Mouse (Mus musculus) natural killer cell, adult 2 months (primary cell): ENCODE data around the gene Itgal.
"Not testable (repeated sequence)": the region's sequence is repeated elsewhere in the genome, so short reads cannot be mapped to it uniquely, and the experiment has no call there.

Experiments
- DNase-seq, 2 experiments: peaks; one replicate each; pipeline ENCODE4 v3.0.0; 2022; ENCODE audit warnings: low spot score in 2 of 2

The Itgal gene

DNA sequence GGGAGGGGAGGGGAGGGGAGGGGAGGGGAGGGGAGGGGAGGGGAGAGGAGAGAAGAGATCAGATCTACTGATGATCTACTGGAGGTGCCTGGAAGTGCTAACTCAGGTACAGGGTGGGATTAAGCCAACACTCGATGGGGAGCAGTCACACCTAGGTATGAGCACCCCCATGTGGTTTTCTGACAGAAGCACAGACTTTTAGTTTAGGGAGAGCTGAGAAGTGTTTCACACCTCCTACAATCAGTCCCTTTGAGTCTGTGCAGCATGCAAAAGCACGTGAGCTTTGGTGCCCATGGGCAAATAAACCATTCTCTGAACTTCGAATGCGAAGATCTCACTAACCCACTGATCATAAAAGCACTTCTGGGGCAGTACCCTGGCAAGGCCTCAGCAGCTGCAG, 46.3 kb downstream of the Itgal start:
- DNase-seq = peak in 1 of 2 experiments; percentile 21

DNA sequence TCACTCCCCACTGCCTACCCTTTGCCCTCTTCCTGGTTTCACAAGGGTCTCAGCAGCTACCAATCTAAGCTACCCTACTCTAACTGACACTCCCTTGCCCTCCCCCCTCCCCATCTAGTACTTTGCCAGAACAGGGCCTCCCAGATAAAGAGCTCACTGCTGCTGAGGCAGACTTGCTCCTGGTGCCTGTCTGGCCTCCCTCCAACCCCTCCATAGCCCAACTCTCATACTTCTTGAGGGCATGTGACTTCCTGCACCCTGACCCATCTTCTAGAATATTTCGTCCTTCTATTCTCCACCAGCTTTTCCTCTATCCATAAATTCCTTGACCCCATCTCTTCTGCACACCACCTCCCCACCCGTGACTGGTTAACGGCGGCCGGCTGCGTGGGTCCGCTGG, 46.8 kb downstream of the Itgal start:
- DNase-seq = no peak

DNA sequence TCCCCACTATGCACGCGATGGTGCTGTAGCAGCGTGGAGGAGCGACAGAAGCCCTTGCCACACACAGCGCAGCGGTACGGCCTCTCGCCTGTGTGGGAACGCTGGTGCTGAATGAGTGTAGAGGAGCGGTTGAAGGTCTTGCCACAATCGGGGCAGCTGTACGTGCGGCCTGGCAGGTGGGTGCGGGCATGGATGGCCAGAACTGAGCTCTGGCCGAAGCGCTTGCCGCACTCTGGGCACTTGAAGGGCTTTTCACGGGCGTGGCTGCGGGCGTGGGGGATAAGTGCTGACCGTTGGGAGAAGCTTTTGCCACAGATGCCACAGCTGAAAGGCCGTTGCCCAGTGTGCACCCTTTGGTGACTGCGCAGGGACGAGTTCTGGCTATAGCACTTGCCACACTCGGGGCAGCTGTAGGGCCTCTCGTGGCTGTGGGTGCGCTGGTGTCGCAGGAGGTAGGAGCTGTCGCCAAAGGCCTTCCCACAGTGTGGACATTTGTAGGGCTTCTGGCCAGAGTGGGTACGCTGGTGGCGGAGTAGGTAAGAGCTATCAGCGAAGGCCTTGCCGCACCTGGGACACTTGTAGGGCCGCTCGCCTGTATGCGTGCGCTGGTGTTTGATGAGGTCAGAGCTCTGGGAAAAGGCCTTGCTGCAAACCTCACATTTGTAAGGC, 47.4 kb downstream of the Itgal start:
- no peak for DNase-seq

DNA sequence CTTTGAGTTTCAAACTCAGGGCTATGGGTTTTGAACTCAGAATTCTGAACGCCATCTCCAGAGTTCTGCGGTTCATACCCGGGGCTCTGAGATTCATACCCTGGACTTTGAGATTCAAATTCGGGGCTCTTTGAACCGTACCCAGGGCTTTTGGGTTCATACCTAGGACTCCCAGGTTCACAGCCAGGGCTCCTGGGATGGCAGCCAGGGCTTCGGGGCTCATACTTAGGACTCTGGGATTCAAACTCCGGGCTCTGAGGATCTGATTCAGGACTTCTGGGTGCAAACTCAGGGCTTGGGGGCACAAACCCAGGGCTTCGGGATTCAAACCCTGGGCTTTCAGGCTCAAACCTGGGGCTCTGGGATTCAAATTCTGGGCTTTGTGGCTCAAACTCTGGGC, 48.3 kb downstream of the Itgal start:
- no peak for DNase-seq

DNA sequence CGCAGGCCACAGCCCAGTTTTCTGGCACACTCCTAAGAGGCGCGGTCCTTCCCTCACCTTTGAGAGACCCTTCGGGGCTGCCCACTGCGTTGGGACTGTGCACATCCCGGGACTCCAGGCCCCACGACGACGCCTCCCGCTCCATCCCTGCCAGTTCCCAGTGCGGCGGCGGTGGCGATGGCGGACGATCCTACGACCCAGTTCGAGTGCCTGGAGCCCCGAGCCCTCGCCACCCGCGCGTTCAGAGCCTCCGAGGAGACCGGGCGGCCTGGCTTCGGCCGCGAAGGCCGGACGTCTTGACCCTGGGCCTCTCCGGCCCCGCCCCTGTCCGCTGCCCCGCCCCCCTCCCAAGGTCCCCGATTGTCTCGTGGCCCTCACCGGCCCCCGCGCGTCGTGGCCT, 49.0 kb downstream of the Itgal start:
- DNase-seq = no peak

DNA sequence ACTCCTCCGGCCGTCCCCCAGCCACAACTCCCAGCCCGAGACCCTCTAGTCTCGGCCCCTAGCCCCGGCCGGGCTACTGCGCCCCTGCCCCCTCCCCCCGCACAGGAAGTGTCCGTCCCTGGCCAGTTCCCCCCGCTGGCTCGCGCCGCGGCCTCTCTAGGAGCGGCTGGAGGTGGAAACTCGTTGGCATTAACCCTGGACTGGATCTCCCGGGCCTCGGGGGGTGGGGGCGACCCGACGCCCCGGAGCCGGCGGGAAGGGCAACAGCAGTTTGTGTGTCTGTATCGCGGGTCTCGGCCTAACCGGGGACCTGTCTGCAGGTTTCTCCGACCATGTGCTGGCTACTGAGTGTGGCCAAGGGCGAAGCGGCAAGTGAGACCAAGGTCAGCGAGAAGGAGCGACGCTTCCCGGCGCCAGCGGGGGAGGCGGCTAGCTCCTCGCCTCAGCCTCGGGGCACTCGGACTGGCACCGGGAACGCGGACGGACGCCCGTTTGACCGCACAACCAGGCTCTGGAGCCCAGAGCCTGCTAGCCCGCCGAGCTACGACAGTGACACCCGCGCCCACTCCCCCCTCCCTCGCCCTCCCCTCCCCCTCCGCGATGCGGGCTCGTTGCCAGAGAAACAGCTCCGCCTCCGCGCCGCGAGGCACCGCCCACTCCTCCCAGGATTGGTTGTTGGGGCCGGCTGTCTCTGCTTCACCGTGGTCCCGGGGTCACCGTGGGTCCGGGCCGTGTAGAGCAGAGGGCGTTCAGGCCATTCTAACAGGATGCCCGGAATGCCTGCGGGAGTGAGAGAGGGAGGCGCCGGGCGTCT, 49.7 kb downstream of the Itgal start, which contains the start of gene Zfp768:
Gene Zfp768 (minus strand): TSS at position 78 of the 814 bp plus-strand sequence.
- peak; percentile 88 to 92 for DNase-seq

DNA sequence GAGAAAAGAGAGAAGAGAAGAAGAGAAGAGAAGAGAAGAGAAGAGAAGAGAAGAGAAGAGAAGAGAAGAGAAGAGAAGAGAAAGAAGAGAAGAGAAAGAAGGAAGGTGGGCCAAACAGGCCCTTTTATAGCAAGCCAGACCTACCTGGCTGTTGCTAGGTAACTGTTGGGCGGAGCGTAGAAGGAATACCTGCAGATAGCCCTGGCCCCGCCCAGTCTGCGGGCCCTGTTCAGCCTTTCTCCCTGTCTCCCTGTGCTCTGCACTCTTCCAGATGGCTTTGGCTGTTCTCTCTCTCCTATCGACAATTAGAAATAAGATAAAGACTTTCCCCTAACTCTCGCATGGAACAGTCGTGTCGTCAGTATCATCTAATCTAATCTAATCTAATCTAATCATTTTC, 50.6 kb downstream of the Itgal start:
- no peak for DNase-seq

DNA sequence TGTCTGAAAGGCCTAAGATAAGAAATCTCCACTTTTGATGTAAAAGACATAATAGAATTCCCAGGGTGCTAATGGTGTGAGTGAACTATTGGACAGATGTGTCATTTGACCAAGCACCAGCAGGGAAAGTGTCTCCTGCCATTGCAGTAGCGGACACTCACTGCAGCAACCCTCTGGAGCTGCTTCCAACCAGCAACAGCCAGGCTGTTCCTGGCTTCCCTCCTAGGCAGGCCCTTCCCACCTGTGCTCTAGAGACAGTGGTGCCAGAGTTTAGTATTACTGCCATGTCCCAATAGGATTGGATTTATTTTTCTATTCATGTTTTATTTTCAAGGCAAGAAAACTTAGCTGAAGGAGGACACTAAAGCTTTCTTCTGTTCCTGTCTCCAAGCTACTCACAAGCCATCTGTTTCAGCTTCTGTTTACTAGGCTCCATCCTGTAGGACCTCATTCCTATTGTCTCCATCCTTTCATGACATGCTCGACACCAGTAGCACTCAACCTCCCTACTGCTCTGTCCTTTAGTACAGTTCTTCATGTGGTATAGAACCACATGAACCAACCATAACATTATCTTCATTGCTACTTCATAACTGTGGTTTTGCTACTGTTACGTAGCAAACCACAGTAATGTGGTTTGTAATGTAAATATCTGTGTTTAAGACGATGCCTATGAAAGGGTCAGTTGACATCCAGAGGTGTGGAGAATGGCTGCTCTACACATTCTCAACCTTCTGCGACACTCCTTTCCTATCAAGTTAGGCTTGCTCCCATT, 55.4 kb downstream of the Itgal start:
- DNase-seq = no peak

DNA sequence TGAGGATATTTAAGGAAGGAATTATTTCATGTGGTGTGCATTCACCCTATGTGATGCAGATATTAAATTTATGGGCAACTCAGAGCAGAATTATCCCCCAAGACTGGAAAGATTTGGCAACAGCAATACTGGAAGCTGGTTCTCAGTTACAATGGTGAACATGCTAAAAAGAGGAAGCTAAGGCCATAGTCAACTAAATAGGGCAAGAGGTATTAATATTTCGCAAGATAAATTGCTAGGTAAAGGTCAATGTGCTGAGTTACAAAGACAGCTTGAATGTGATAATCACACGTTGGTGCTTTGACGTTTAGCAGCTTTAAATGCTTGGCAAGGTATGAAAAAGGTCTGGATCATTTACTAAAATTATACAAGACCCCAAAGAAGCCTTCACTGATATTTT, 59.7 kb downstream of the Itgal start:
- no peak for DNase-seq

DNA sequence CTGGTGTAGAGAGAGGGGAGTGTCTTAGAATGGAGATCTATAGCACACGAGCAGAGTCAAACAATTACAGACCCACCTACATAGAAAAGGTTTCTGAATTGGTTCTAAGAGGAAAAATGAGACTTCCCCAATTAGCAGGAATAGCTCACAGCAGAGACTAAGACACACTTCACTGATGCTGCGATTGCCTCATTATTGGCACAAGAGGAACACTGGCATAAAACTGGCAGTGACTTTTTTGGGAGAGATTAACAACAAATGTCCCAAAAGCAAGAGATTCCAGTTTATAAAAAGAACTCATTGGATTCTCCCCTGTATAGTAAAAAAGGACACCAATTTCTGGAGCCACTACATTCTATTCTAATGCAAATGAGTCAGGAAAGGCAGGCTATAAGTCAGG, 61.8 kb downstream of the Itgal start:
- no peak for DNase-seq

DNA sequence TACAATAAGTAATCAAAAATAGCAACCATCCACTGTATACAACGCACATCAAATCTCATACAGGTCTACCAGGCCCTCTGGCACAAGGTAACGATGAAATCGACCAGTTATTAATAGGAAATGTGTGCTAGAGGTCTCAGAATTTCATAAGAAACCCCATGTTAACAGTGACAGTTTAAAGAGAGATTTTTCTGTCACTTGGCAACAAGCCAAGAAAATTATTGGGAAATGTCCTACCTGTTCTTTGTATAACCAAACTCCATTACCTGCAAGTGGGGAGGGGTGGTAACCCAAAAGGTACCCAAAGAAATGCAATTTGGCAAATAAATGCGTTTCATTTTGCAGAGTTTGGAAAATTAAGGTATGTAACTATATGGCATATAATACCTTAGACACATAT, 62.4 kb downstream of the Itgal start:
- no peak for DNase-seq

DNA sequence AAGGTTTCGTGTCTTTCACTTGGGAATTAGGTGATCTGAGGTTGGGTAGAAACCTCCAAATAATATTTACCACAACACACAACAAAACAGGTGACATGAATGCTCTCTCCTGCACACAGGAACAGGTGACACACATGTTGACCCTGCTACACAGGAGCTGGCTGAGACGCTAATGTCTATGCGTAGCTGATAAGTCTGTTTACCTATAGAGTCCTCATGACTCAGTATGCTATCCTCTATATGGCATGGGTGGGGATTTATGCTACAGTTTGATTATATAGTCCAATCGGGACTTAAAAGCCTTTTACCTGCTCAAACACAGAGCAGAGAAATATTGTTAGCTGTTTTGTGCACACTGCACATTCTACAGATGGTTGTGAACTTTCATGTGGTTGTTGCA, 64.2 kb downstream of the Itgal start:
- DNase-seq = no peak

DNA sequence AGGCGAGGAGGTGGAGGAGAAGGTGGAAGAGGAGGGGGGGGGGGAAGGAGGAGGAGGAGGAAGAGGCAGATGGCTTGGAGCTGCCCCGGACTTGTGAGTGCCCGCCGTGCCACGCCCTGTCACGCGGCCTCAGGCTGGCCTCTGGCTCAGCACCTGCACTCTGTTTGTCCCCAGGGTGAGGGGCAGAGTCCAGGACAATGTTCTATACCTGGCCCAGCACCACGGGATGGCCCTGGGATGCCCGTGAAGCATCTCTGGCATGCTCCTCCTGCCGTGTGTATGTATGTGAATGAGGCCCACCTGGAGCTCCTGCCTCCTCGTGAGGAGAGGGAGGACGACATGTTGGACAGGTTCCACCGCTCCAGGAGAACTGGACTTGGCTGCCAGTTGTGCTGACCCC, 65.4 kb downstream of the Itgal start:
- DNase-seq = no peak

DNA sequence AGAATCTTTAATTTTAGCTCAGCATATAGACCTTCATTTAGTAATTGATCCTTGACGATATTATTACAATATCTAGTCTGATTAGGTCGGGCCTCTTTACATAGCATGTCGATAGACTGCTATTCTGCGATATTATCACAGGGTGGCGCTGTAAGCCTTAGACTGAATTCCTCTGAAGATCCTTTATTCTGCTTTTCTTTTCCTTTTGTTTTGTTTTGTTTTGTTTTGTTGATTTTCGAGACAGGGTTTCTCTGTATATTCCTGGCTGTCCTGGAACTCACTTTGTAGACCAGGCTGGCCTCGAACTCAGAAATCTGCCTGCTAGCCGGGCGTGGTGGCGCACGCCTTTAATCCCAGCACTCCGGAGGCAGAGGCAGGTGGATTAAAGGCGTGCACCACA, 66.4 kb downstream of the Itgal start:
- peak in 1 of 2 experiments; percentile 34 for DNase-seq

DNA sequence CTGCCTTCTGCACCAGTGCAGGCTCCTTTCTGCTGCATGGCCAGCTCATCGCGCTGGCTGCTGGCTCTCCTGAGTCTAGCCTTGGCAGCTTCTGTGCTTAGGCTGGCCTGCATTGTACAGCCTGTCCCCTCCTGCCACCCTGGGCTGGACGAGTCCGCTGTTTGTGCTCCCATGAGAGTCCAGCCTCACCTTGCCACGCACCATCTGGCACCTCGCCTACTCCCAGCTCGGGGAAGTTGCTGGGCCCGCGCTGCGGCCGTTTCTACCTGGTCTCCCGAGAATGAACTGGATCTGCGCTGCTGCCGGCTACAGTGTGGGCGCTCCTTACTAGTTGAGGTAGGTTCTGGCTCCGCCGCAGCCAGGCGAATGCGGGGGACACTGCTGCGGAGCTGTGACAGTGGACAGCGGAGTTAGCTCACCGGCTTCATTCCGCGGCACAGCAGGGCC, 67.4 kb downstream of the Itgal start:
- DNase-seq = no peak

DNA sequence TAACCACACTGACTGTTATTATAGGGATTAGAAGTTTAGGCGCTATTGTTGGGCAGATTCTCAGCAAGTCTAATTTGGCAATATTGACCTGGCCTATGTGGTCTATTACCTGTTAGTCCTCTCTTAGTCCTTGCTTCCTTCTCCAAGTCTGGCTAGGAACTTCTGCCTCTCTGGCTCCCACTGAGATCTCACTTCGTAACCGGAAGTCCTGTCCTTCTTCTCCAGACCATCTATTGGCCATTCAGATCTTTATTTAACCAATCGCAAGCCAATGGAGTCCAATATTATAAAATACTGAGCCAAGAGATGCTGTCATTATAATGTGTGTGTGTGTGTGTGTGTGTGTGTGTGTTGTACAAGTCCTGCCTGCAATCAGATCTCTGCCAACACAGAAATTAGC, 68.1 kb downstream of the Itgal start:
- no peak for DNase-seq

DNA sequence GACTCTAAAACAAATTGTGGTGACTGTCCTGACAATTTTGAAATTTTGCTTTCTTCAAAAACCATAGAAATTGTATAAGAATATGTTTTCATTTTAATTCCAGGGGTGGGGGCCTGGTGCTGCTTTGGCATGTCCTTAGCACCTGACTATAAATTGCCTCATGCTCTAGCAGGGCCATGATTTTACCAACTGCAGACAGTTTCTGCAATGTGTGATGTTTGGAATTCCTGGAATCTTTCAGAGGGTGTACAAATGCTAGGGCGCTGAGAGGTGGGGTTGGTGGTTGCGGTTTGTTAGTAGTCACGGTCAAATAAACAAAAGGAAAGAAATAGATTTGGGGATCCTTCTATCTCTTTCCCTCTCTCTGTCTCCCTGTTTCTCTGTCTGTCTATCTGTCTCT, 70.2 kb downstream of the Itgal start:
- DNase-seq = no peak

DNA sequence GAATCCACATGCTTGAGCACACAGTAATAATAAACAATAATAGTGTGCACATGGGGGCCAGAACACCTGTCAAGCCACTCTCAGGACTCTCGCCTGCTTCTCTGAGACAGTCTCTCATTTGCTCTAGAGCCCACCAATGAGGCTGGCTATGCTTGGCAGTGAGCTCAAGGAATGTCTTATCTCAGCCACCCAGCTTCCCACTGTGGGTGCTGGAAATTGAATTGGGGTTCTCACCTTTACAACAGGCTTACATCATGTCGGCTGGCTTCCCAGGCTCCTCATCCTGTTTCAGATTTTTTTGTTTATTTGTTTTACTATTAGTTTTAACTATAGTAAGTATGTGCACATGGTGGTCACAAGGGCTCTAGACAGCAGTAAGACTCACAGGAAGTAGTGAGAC, 75.2 kb downstream of the Itgal start:
- DNase-seq = no peak

DNA sequence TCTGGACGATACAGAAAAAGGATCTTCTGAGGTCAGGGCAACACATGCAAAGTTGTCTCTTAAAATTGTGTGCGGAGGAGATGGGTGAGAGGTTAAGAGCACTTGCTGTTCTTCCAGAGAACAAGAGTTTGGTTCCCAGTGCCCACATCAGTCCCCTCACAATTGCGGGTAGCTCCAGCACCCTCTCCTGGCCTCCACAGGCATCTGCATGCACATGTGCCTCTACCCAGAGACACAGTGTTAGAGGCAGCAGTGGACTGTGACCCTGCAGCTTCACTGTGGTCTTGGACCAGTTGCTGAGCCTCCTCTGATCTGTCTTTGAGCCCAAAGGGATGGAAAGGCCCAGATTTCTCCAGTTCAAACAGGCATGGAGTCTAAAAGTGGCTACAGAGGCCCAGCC, 75.8 kb downstream of the Itgal start:
- not testable (repeated sequence) for DNase-seq

DNA sequence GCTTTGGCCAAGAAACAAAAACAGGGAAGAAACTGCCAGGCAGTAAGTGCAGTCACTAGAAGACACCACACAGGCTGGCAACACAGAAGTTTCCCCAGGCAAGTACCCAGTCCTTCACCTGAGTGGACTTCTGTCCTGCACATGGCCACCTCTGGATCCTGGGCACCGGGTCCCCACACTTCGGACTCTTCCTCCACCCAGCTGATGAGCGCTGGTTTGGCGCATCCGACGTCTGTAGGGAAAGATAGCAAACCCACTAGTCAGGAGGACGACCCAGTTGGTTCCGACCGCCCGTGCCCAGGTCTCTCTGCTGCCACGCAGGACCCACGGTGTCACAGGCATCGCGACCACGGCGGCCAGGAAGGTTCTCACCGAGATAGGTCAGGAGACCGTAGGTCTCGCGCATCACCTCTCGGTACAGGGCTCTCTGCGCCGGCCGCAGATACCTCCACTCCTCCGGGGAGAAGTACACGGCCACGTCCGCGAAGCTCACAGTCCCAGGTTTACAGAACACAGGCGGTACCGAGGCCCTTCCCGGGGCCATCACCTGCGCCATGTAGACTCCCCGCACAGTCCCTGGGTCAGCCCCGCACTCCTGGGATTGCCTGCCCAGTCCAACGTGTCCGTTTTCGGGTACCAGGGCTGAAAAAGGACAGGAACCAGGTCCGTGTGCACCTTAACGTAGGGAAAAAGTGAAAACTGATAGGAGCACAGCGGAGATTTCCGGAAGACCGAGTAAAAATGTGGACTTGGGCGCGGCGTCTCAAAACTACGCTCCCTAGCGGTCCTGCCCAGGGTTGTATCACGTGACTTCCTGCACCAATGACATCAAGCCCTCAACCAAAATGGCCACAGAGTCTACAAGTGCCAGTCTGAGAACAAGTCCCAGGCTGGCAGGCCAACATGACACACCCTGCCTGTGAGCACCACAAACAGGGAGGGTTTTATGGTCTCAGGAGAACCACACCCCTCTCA, 79.5 kb downstream of the Itgal start, which contains the start of gene Zfp747:
Gene Zfp747 (minus strand): TSS at position 780 of the 975 bp plus-strand sequence.
- DNase-seq = peak; percentile 92 to 93

DNA sequence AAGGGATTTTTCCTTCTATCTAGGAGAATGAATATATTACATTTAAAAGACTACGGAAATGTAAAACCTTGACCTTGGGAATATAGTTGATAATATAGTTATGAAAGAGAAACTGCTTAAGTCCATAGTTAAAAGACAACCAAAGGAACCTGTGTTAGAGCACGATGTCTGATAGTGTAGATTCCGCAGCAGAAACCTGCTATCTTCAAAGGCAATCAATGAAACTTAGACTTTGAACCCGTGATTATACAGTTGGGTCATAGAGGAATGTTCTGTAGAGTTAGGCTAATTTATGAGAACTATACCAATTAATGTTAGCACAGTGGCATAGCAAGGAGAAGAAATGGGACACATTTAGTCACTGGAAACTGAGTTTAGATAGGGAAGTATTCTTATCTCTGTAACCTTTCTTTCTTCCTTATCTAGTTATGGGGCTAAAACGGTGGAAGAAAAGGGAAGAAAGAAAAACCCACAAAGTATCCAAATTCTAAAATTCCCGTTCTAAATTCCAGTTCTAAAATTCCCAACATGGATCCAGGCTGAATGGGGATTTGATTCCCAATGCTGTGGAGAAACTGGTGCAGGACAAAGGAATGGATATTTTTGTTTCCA, 82.4 kb downstream of the Itgal start:
- DNase-seq = no peak
